Mouse (Mus musculus): ENCODE results near the gene Myl9.

Myl9 gene

GRCm38 (mm10) chr2:156764022-156764421 is 11.2 kb upstream of the Myl9 start:
- no peak for DNase-seq (ENCODE audit: low read depth, low spot score)

- DNase-seq (ENCODE audit: low read depth, low spot score), result no peak
These were observed 10.5 kb upstream of the Myl9 start for GRCm38 (mm10) chr2:156764747-156765146.

- DNase-seq (ENCODE audit: low read depth, low spot score), result no peak
These were observed 9.6 kb upstream of the Myl9 start for GRCm38 (mm10) chr2:156765593-156765992.

- peak; percentile 71 for DNase-seq (ENCODE audit: low read depth, low spot score)
These were observed 8.8 kb upstream of the Myl9 start for GRCm38 (mm10) chr2:156766227-156767019.

- DNase-seq (ENCODE audit: low read depth, low spot score), result no peak
These were observed 8.1 kb upstream of the Myl9 start for GRCm38 (mm10) chr2:156767108-156767507.

GRCm38 (mm10) chr2:156769274-156769673 is 5.9 kb upstream of the Myl9 start:
- DNase-seq (ENCODE audit: low read depth, low spot score), result no peak

- no peak for DNase-seq (ENCODE audit: low read depth, low spot score)
These were observed 1.8 kb upstream of the Myl9 start for GRCm38 (mm10) chr2:156773470-156773869.

- peak; percentile 61 for DNase-seq (ENCODE audit: low read depth, low spot score)
These were observed 1.0 kb upstream of the Myl9 start for GRCm38 (mm10) chr2:156774035-156774737.

GRCm38 (mm10) chr2:156775455-156776435 is 525 bp downstream of the Myl9 start:
- no peak for DNase-seq (ENCODE audit: low read depth, low spot score)

- DNase-seq (ENCODE audit: low read depth, low spot score), result no peak
These were observed 1.7 kb downstream of the Myl9 start for GRCm38 (mm10) chr2:156776907-156777306.

- no peak for DNase-seq (ENCODE audit: low read depth, low spot score)
These were observed 2.2 kb downstream of the Myl9 start for GRCm38 (mm10) chr2:156777326-156778004.

- no peak for DNase-seq (ENCODE audit: low read depth, low spot score)
These were observed 3.4 kb downstream of the Myl9 start for GRCm38 (mm10) chr2:156778571-156778970.

GRCm38 (mm10) chr2:156779036-156779435 is 3.8 kb downstream of the Myl9 start:
- no peak for DNase-seq (ENCODE audit: low read depth, low spot score)

GRCm38 (mm10) chr2:156779488-156779887 is 4.3 kb downstream of the Myl9 start:
- DNase-seq (ENCODE audit: low read depth, low spot score), result no peak

- DNase-seq (ENCODE audit: low read depth, low spot score), result no peak
These were observed 4.9 kb downstream of the Myl9 start for GRCm38 (mm10) chr2:156780129-156780528.

- no peak for DNase-seq (ENCODE audit: low read depth, low spot score)
These were observed 5.5 kb downstream of the Myl9 start for GRCm38 (mm10) chr2:156780752-156781151.

GRCm38 (mm10) chr2:156781281-156781680 is 6.1 kb downstream of the Myl9 start:
- DNase-seq (ENCODE audit: low read depth, low spot score), result no peak

- no peak for DNase-seq (ENCODE audit: low read depth, low spot score)
These were observed 6.7 kb downstream of the Myl9 start for GRCm38 (mm10) chr2:156781836-156782480.

GRCm38 (mm10) chr2:156782481-156783348 is 7.5 kb downstream of the Myl9 start:
- no peak for DNase-seq (ENCODE audit: low read depth, low spot score)

GRCm38 (mm10) chr2:156783349-156783728 is 8.1 kb downstream of the Myl9 start:
- no peak for DNase-seq (ENCODE audit: low read depth, low spot score)
